Mouse (Mus musculus): Measurements from ENCODE around the gene Nr1d2.

DNA sequence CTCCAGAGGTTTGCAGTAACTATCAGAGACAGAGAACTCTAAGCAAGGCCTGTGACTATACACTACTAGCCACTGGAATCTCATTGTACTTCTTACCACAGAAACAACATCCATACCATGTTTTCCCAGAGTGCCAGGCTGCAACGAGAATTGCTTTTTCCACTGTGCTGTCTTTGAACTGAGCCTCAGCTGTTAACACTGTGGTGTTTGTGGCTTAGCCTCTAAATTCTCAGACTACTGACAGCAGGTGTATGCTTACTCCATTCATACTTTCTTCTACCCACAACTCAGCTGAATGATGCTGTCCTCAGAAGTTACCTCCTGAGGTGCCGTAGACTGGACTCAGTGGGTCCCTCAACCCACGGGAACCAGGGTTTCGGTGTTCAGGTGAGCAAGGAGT is 2.9 kb upstream of the Nr1d2 start:
- TF ChIP-seq NELFE (IDR thresholded peaks at IDR 0.05; ENCODE audit: low read depth, low read length), result no peak
- TF ChIP-seq USF2 (conservative IDR thresholded peaks at IDR 0.05; ENCODE audit: low read depth, low read length), result no peak
- no peak for TF ChIP-seq POLR2AphosphoS2 (IDR thresholded peaks at IDR 0.05; ENCODE audit: low read depth, low read length)
- TF ChIP-seq HCFC1 (IDR thresholded peaks at IDR 0.05; ENCODE audit: low read depth, low read length), result no peak
- no peak for TF ChIP-seq CTCF (conservative IDR thresholded peaks at IDR 0.05 in 1 of 2, IDR thresholded peaks at IDR 0.05 in 1 of 2; ENCODE audit: low read depth in 2 of 2, low read length in 2 of 2)
- no peak for TF ChIP-seq TBP (conservative IDR thresholded peaks at IDR 0.05; ENCODE audit: low read depth, low read length)
- TF ChIP-seq RCOR1 (conservative IDR thresholded peaks at IDR 0.05; ENCODE audit: low read depth, low read length), result no peak
- no peak for TF ChIP-seq POLR2A (IDR thresholded peaks at IDR 0.05; ENCODE audit: low read depth, low read length)
- TF ChIP-seq EP300 (IDR thresholded peaks at IDR 0.05; ENCODE audit: low read length), result no peak

Measured in CH12.LX (cell line).